Mouse (Mus musculus): ENCODE data around the gene 1190005I06Rik. TPM values are rescaled to one million over a fixed set of nuclear protein-coding genes. Genes with fewer than 3 reads are reported as not detected.

1190005I06Rik gene
- total RNA-seq, 2 experiments from 2014 or later = 7.5 to 9.3 TPM

Other genes with a start within 250 kb of the 1190005I06Rik start
- gene Gins2, start 58.3 kb downstream of the 1190005I06Rik start, total RNA-seq (2021) = 10 to 100 TPM; 42.0 to 43.2 TPM
- gene Gm27021, start 20.4 kb upstream of the 1190005I06Rik start, total RNA-seq (2021) = not detected
- gene Cox4i1, start 20.6 kb upstream of the 1190005I06Rik start, total RNA-seq (2021) = 1,000 to 10,000 TPM; 2,981 to 3,274 TPM
- 10 to 100 TPM; 78.7 to 82.4 TPM for gene Emc8, start 20.9 kb upstream of the 1190005I06Rik start, total RNA-seq (2021)
- 1 to 10 TPM; 8.4 to 9.7 TPM for gene Irf8, start 88.7 kb upstream of the 1190005I06Rik start, total RNA-seq (2021)